In the genomic region with DNA sequence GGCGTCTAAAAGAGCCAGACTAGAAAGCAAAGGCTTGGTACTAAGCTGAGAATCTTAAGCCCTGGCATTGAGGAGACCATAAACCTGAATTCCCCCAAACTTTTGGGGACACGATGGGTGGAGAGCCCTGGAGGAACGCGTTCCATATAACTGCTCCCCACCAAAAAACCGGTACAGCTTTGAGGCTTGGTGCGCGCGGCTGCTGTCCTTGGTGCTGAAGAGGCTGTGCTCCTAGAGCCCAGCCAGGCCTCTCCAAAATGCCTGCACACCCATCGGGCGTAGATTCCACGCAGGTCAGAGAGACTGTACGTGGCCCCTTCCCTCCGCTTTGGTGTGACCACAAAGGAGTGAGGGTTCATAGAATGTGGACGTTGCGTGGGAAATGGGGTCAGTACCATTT, we compare ENCODE assay signal across 8 mouse cellular contexts. TPM values are rescaled to one million over a fixed set of nuclear protein-coding genes. Genes with fewer than 3 reads are reported as not detected.
A peak's percentile ranks its signal among the peaks of the same experiment; 100 is the strongest.
DNase-seq lines count a peak whose midpoint lies in the region; ATAC-seq and TF ChIP-seq lines count a peak whose summit lies in the region.

No protein-coding gene starts in this region.

- peak; percentile 66 for DNase-seq in kidney, postnatal 0 days (ENCODE audit: low spot score)
- peak; percentile 81 for DNase-seq in NIH3T3 (ENCODE audit: low read depth)
- peak; percentile 58 for DNase-seq in lung, postnatal 0 days (ENCODE audit: low spot score)
- DNase-seq in stomach, postnatal 0 days (ENCODE audit: low spot score): peak; percentile 70
- no peak for DNase-seq in right cerebral cortex, postnatal 10 days (ENCODE audit: low spot score in 2 of 2)

- no peak for ATAC-seq in kidney, postnatal 0 days (replicated peaks; ENCODE audit: low FRiP score, low read depth)
- no peak for ATAC-seq in kidney, embryonic 14.5 days (ENCODE audit: low FRiP score, low TSS enrichment)
- ATAC-seq in forebrain, embryonic 13.5 days: no peak
- no peak for ATAC-seq in lung, postnatal 0 days
- no peak for ATAC-seq in stomach, postnatal 0 days (ENCODE audit: low FRiP score, low TSS enrichment)
- ATAC-seq in monocyte, adult 5-6 weeks (replicated peaks; ENCODE audit: insufficient number of reproducible peaks, low FRiP score, low TSS enrichment, poor library complexity, severe bottlenecking): no peak

- no peaks in the 10 kb centered on the region for H3K36me3 ChIP-seq in kidney, postnatal 0 days (ENCODE audit: insufficient read depth, low read length)
- no peaks in the 10 kb centered on the region for H3K36me3 ChIP-seq in kidney, embryonic 14.5 days (ENCODE audit: control insufficient read depth, insufficient read depth, low read length)
- H3K36me3 ChIP-seq in forebrain, embryonic 13.5 days (ENCODE audit: poor library complexity, severe bottlenecking): peaks cover 60% of the 10 kb centered on the region
- no peaks in the 10 kb centered on the region for H3K36me3 ChIP-seq in lung, postnatal 0 days (ENCODE audit: insufficient read depth, low read length)
- H3K36me3 ChIP-seq in stomach, postnatal 0 days (ENCODE audit: control insufficient read depth, insufficient read depth, low read length): no peaks in the 10 kb centered on the region

- H3K9ac ChIP-seq in kidney, postnatal 0 days (ENCODE audit: low read depth, low read length): no peak overlapping the region
- H3K9ac ChIP-seq in kidney, embryonic 14.5 days (ENCODE audit: low read depth, low read length): no peak overlapping the region
- H3K9ac ChIP-seq in forebrain, embryonic 13.5 days: no peak overlapping the region
- H3K9ac ChIP-seq in lung, postnatal 0 days (replicated peaks; ENCODE audit: low read depth): no peak overlapping the region
- H3K9ac ChIP-seq in stomach, postnatal 0 days (ENCODE audit: low read length): no peak overlapping the region

- H3K27ac ChIP-seq in kidney, postnatal 0 days: no peak overlapping the region
- no peak overlapping the region for H3K27ac ChIP-seq in kidney, embryonic 14.5 days (ENCODE audit: low read depth, low read length)
- H3K27ac ChIP-seq in forebrain, embryonic 13.5 days: peak overlapping the region; percentile 95
- H3K27ac ChIP-seq in lung, postnatal 0 days (ENCODE audit: low read length): no peak overlapping the region
- H3K27ac ChIP-seq in stomach, postnatal 0 days (replicated peaks): no peak overlapping the region

- H3K4me2 ChIP-seq in kidney, postnatal 0 days (ENCODE audit: low read length): no peak overlapping the region
- no peak overlapping the region for H3K4me2 ChIP-seq in kidney, embryonic 14.5 days (replicated peaks; ENCODE audit: low read depth, low read length)
- peak overlapping the region; percentile 53 for H3K4me2 ChIP-seq in forebrain, embryonic 13.5 days
- no peak overlapping the region for H3K4me2 ChIP-seq in lung, postnatal 0 days (replicated peaks; ENCODE audit: low read depth, low read length)
- no peak overlapping the region for H3K4me2 ChIP-seq in stomach, postnatal 0 days (replicated peaks; ENCODE audit: low read depth)

- no peaks in the 10 kb centered on the region for H3K9me3 ChIP-seq in kidney, postnatal 0 days (replicated peaks; ENCODE audit: low read length)
- H3K9me3 ChIP-seq in kidney, embryonic 14.5 days (ENCODE audit: control insufficient read depth, low read length): no peaks in the 10 kb centered on the region
- H3K9me3 ChIP-seq in forebrain, embryonic 13.5 days (replicated peaks): no peaks in the 10 kb centered on the region
- no peaks in the 10 kb centered on the region for H3K9me3 ChIP-seq in lung, postnatal 0 days (ENCODE audit: low read length)
- no peaks in the 10 kb centered on the region for H3K9me3 ChIP-seq in stomach, postnatal 0 days (ENCODE audit: control insufficient read depth, low read length)

- TF ChIP-seq CTCF in kidney, postnatal 0 days (IDR thresholded peaks at IDR 0.05; ENCODE audit: low read depth): no peak
- no peak for TF ChIP-seq CTCF in lung, postnatal 0 days (IDR thresholded peaks at IDR 0.05)
- TF ChIP-seq CTCF in stomach, postnatal 0 days (IDR thresholded peaks at IDR 0.05; ENCODE audit: low read depth): no peak

- no peak for TF ChIP-seq EP300 in lung, postnatal 0 days (IDR thresholded peaks at IDR 0.05)
- TF ChIP-seq EP300 in stomach, postnatal 0 days (optimal IDR thresholded peaks at IDR 0.05): no peak

- WGBS in kidney, postnatal 0 days: 17% methylated on average over 15 of the region's 15 CpGs
- 15% methylated on average over 15 of the region's 15 CpGs for WGBS in kidney, embryonic 14.5 days
- 19% methylated on average over 15 of the region's 15 CpGs for WGBS in forebrain, embryonic 13.5 days
- 20% methylated on average over 15 of the region's 15 CpGs for WGBS in lung, postnatal 0 days
- 15% methylated on average over 15 of the region's 15 CpGs for WGBS in stomach, postnatal 0 days

- H3K27me3 ChIP-seq in kidney, postnatal 0 days (ENCODE audit: insufficient read depth, low read length): no peaks in the 10 kb centered on the region
- 0 out of 2 replicates have a peak, but pooled peaks cover 6% of the 10 kb centered on the region for H3K27me3 ChIP-seq in kidney, embryonic 14.5 days (ENCODE audit: control insufficient read depth, insufficient read depth, low read length)
- H3K27me3 ChIP-seq in forebrain, embryonic 13.5 days: no peaks in the 10 kb centered on the region
- no peaks in the 10 kb centered on the region for H3K27me3 ChIP-seq in lung, postnatal 0 days (replicated peaks; ENCODE audit: insufficient read depth, low read length)
- H3K27me3 ChIP-seq in stomach, postnatal 0 days (ENCODE audit: control insufficient read depth, insufficient read depth, low read length): no peaks in the 10 kb centered on the region

- H3K4me3 ChIP-seq in kidney, postnatal 0 days (replicated peaks; ENCODE audit: low read depth, low read length): no peak overlapping the region
- no peak overlapping the region for H3K4me3 ChIP-seq in kidney, embryonic 14.5 days (ENCODE audit: low read length)
- peak overlapping the region; percentile 20; the same call in 1 of the 2 replicates for H3K4me3 ChIP-seq in forebrain, embryonic 13.5 days
- H3K4me3 ChIP-seq in lung, postnatal 0 days (ENCODE audit: low read depth, low read length): no peak overlapping the region
- no peak overlapping the region for H3K4me3 ChIP-seq in stomach, postnatal 0 days (ENCODE audit: low read depth, low read length)

- no peaks in the 10 kb centered on the region for H3K4me1 ChIP-seq in kidney, postnatal 0 days (replicated peaks; ENCODE audit: insufficient read depth, low read length)
- H3K4me1 ChIP-seq in kidney, embryonic 14.5 days (ENCODE audit: control insufficient read depth, insufficient read depth, low read length): no peaks in the 10 kb centered on the region
- H3K4me1 ChIP-seq in forebrain, embryonic 13.5 days: peaks cover 42% of the 10 kb centered on the region
- no peaks in the 10 kb centered on the region for H3K4me1 ChIP-seq in lung, postnatal 0 days (ENCODE audit: insufficient read depth, low read depth, low read length)
- no peaks in the 10 kb centered on the region for H3K4me1 ChIP-seq in stomach, postnatal 0 days (replicated peaks; ENCODE audit: control insufficient read depth, insufficient read depth)

RNA-seq across cellular contexts. Expression of gene Nova2, which starts 25.7 kb away (rescaled TPM):
- polyA plus RNA-seq in kidney, postnatal 0 days (2015; fragmentation: Nextera tagmentation; extraction: Ambion mirVana): 0.55 and 0.58 TPM in 2 replicates
- polyA plus RNA-seq in kidney, embryonic 14.5 days (2014; fragmentation: Nextera tagmentation; extraction: Ambion mirVana): 0.96 and 1.1 TPM in 2 replicates
- polyA plus RNA-seq in forebrain, embryonic 13.5 days (2015; fragmentation: Nextera tagmentation; extraction: Ambion mirVana): 12.3 and 13.7 TPM in 2 replicates
- polyA plus RNA-seq in lung, postnatal 0 days (2015; fragmentation: Nextera tagmentation; extraction: Ambion mirVana): 1.1 and 1.2 TPM in 2 replicates
- polyA plus RNA-seq in stomach, postnatal 0 days (2015; fragmentation: Nextera tagmentation; extraction: Ambion mirVana): 0.18 and 0.22 TPM in 2 replicates
- not detected in 3 replicates for total RNA-seq in monocyte, adult 5-6 weeks (2017)

RNA-seq across cellular contexts. Expression of gene Nanos2, which starts 35.8 kb away (rescaled TPM):
- polyA plus RNA-seq in kidney, postnatal 0 days (2015; fragmentation: Nextera tagmentation; extraction: Ambion mirVana): 0.09 TPM in 1 of 2 replicates, not detected in the other
- polyA plus RNA-seq in kidney, embryonic 14.5 days (2014; fragmentation: Nextera tagmentation; extraction: Ambion mirVana): not detected in 2 replicates
- 0.68 and 0.69 TPM in 2 replicates for polyA plus RNA-seq in forebrain, embryonic 13.5 days (2015; fragmentation: Nextera tagmentation; extraction: Ambion mirVana)
- polyA plus RNA-seq in lung, postnatal 0 days (2015; fragmentation: Nextera tagmentation; extraction: Ambion mirVana): not detected in 2 replicates
- not detected in 2 replicates for polyA plus RNA-seq in stomach, postnatal 0 days (2015; fragmentation: Nextera tagmentation; extraction: Ambion mirVana)
- total RNA-seq in monocyte, adult 5-6 weeks (2017): 0.49 TPM in 1 of 3 replicates, not detected in the others

RNA-seq across cellular contexts. Expression of gene Mypop, which starts 39.6 kb away (rescaled TPM):
- polyA plus RNA-seq in kidney, postnatal 0 days (2015; fragmentation: Nextera tagmentation; extraction: Ambion mirVana): 3.3 and 3.6 TPM in 2 replicates
- 3.9 and 4.9 TPM in 2 replicates for polyA plus RNA-seq in kidney, embryonic 14.5 days (2014; fragmentation: Nextera tagmentation; extraction: Ambion mirVana)
- 2.8 TPM in 2 replicates for polyA plus RNA-seq in forebrain, embryonic 13.5 days (2015; fragmentation: Nextera tagmentation; extraction: Ambion mirVana)
- 2.3 and 2.6 TPM in 2 replicates for polyA plus RNA-seq in lung, postnatal 0 days (2015; fragmentation: Nextera tagmentation; extraction: Ambion mirVana)
- 1.3 and 1.4 TPM in 2 replicates for polyA plus RNA-seq in stomach, postnatal 0 days (2015; fragmentation: Nextera tagmentation; extraction: Ambion mirVana)
- 0.75 to 2.1 TPM in 2 of 3 replicates, not detected in the other for total RNA-seq in monocyte, adult 5-6 weeks (2017)

RNA-seq across cellular contexts. Expression of gene Ccdc61, which starts 41.2 kb away (rescaled TPM):
- 22.4 and 26.3 TPM in 2 replicates for polyA plus RNA-seq in kidney, postnatal 0 days (2015; fragmentation: Nextera tagmentation; extraction: Ambion mirVana)
- 21.0 and 21.4 TPM in 2 replicates for polyA plus RNA-seq in kidney, embryonic 14.5 days (2014; fragmentation: Nextera tagmentation; extraction: Ambion mirVana)
- 25.6 and 27.9 TPM in 2 replicates for polyA plus RNA-seq in forebrain, embryonic 13.5 days (2015; fragmentation: Nextera tagmentation; extraction: Ambion mirVana)
- polyA plus RNA-seq in lung, postnatal 0 days (2015; fragmentation: Nextera tagmentation; extraction: Ambion mirVana): 17.6 and 19.0 TPM in 2 replicates
- 15.4 and 19.1 TPM in 2 replicates for polyA plus RNA-seq in stomach, postnatal 0 days (2015; fragmentation: Nextera tagmentation; extraction: Ambion mirVana)
- total RNA-seq in monocyte, adult 5-6 weeks (2017): 10.6 to 30.0 TPM (median 24.7 TPM) in 3 replicates

RNA-seq across cellular contexts. Expression of gene Irf2bp1, which starts 52.4 kb away (rescaled TPM):
- 15.2 and 17.3 TPM in 2 replicates for polyA plus RNA-seq in kidney, postnatal 0 days (2015; fragmentation: Nextera tagmentation; extraction: Ambion mirVana)
- 28.6 and 30.3 TPM in 2 replicates for polyA plus RNA-seq in kidney, embryonic 14.5 days (2014; fragmentation: Nextera tagmentation; extraction: Ambion mirVana)
- polyA plus RNA-seq in forebrain, embryonic 13.5 days (2015; fragmentation: Nextera tagmentation; extraction: Ambion mirVana): 22.1 and 23.3 TPM in 2 replicates
- 11.7 and 12.2 TPM in 2 replicates for polyA plus RNA-seq in lung, postnatal 0 days (2015; fragmentation: Nextera tagmentation; extraction: Ambion mirVana)
- polyA plus RNA-seq in stomach, postnatal 0 days (2015; fragmentation: Nextera tagmentation; extraction: Ambion mirVana): 9.8 and 12.0 TPM in 2 replicates
- 7.1 to 10.5 TPM (median 7.8 TPM) in 3 replicates for total RNA-seq in monocyte, adult 5-6 weeks (2017)

Comparison
In these comparisons a context has a peak if more than half of its experiments do, and no peak if none do; other contexts are left out.
1. DNase-seq: peak in kidney, postnatal 0 days (single experiment), NIH3T3 (single experiment), lung, postnatal 0 days (single experiment) and stomach, postnatal 0 days (single experiment); none in right cerebral cortex, postnatal 10 days (0 of 2).